Mouse (Mus musculus) midbrain, embryonic 11.5 days (tissue): ENCODE results near the gene Lmcd1. TPM values are rescaled to one million over a fixed set of nuclear protein-coding genes. Genes with fewer than 3 reads are reported as not detected.

Experiments
- ATAC-seq: fragments of 200-750 bp; cut with Nextera tagmentation; 2 replicates; pipeline ENCODE4 v1.8.0; 2017; ENCODE audit warnings: moderate TSS enrichment, moderate library complexity; ENCODE audit not compliant: low FRiP score
- DNase-seq: peaks from one replicate; pipeline ENCODE4 v3.0.0; 2015; ENCODE audit warnings: low spot score; ENCODE audit errors: missing footprints
- H3K27ac ChIP-seq: fragments of 300-500 bp; sonication (generic); 2 replicates; pipeline ENCODE4 v1.5.1; 2014; ENCODE audit warnings: low read depth, low read length
- H3K27me3 ChIP-seq: fragments of 300-500 bp; sonication (generic); 2 replicates; pipeline ENCODE4 v1.6.1; 2014; ENCODE audit warnings: mild to moderate bottlenecking, low read length, moderate library complexity, mixed read lengths; ENCODE audit not compliant: control insufficient read depth, insufficient read depth
- H3K36me3 ChIP-seq: fragments of 300-500 bp; sonication (generic); 2 replicates; pipeline ENCODE4 v1.6.1; 2014; ENCODE audit warnings: mild to moderate bottlenecking, low read length, moderate library complexity, mixed read lengths; ENCODE audit not compliant: control insufficient read depth, insufficient read depth
- H3K4me1 ChIP-seq: fragments of 300-500 bp; sonication (generic); 2 replicates; pipeline ENCODE4 v1.6.1; 2014; ENCODE audit warnings: low read length; ENCODE audit not compliant: control insufficient read depth, insufficient read depth
- H3K4me2 ChIP-seq: fragments of 300-500 bp; sonication (generic); 2 replicates; pipeline ENCODE4 v1.6.1; 2014; ENCODE audit warnings: mild to moderate bottlenecking, moderate library complexity
- H3K4me3 ChIP-seq: fragments of 300-500 bp; sonication (generic); 2 replicates; pipeline ENCODE4 v1.5.1; 2014; ENCODE audit warnings: low read depth, low read length
- H3K9ac ChIP-seq: fragments of 300-500 bp; sonication (generic); 2 replicates; pipeline ENCODE4 v1.6.1; 2014; ENCODE audit warnings: low read length
- H3K9me3 ChIP-seq: fragments of 300-500 bp; sonication (generic); 2 replicates; pipeline ENCODE4 v1.6.1; 2016; ENCODE audit warnings: low read length; ENCODE audit not compliant: control insufficient read depth
- WGBS: fragments of 180-500 bp; shearing (Covaris S2); extraction: QIAGEN DNeasy Blood & Tissue Kit; methylation state at CpG from one replicate; pipeline ENCODE4 v1.1.7; 2014; 5-methylcytosine and 5-hydroxymethylcytosine counted together
- polyA plus RNA-seq: library from polyadenylated mRNA; unstranded; fragments of >200 nt; fragmentation: Nextera tagmentation; extraction: Ambion mirVana; gene quantifications from 2 replicates; pipeline ENCODE4 v1.2.1, GENCODE M21; 2014

The Lmcd1 gene
- polyA plus RNA-seq, 1 experiment from 2014 or later, result 3.0 TPM

GRCm38 (mm10) chr6:112300146-112300545 lies 26.6 kb downstream of the Lmcd1 start:
- no peak for DNase-seq
- Histone ChIP-seq H3K36me3 (no peaks in the 10 kb centered on the region), H3K4me2 (no peak overlapping the region), H3K27me3 (no peaks in the 10 kb centered on the region), H3K9me3 (no peaks in the 10 kb centered on the region), H3K9ac (no peak overlapping the region), H3K4me3 (no peak overlapping the region), H3K4me1 (no peaks in the 10 kb centered on the region), H3K27ac (no peak overlapping the region)
- ATAC-seq, result no peak
- WGBS, result 82% methylated on average over 7 of the region's 7 CpGs

DNA sequence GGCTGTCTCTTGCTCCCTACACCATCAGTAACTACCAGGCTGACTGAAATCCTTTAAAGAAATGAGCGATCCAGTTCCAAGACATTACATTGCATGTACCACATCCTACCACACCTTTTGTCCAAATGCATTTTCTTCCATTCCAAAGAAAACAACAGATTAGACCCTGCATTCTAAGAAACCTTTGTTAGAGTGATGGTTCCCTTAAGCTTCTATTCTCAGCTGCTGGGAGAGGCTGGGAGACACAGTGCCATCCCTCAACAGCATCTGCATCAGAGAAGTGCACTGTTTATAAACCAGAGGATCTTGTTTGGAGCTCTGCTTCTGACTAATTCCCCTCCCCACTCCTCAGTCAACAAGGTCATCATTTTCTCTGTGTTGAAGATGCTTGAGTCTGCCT lies 27.1 kb downstream of the Lmcd1 start:
- no peaks in the 10 kb centered on the region for H3K36me3 ChIP-seq
- 80% methylated on average over 1 of the region's 1 CpGs for WGBS
- no peak overlapping the region for H3K4me3 ChIP-seq
- H3K4me1 ChIP-seq, result no peaks in the 10 kb centered on the region
- H3K9me3 ChIP-seq, result no peaks in the 10 kb centered on the region
- H3K9ac ChIP-seq, result no peak overlapping the region
- ATAC-seq (no peak), DNase-seq (no peak)
- no peak overlapping the region for H3K4me2 ChIP-seq
- H3K27ac ChIP-seq, result no peak overlapping the region
- no peaks in the 10 kb centered on the region for H3K27me3 ChIP-seq

- no peak overlapping the region for H3K4me3 ChIP-seq
- H3K9me3 ChIP-seq, result no peaks in the 10 kb centered on the region
- no peak overlapping the region for H3K27ac ChIP-seq
- H3K9ac ChIP-seq, result no peak overlapping the region
- 80% methylated on average over 7 of the region's 7 CpGs for WGBS
- no peak for ATAC-seq
- no peaks in the 10 kb centered on the region for H3K4me1 ChIP-seq
- no peaks in the 10 kb centered on the region for H3K27me3 ChIP-seq
- H3K4me2 ChIP-seq, result no peak overlapping the region
- no peaks in the 10 kb centered on the region for H3K36me3 ChIP-seq
- DNase-seq, result no peak
Measured at GRCm38 (mm10) chr6:112302248-112302647, 28.7 kb downstream of the Lmcd1 start.

GRCm38 (mm10) chr6:112302814-112303383 lies 29.3 kb downstream of the Lmcd1 start:
- no peaks in the 10 kb centered on the region for H3K4me1 ChIP-seq
- H3K9ac ChIP-seq, result no peak overlapping the region
- DNase-seq, result no peak
- H3K36me3 ChIP-seq, result no peaks in the 10 kb centered on the region
- H3K27ac ChIP-seq, result no peak overlapping the region
- ATAC-seq, result no peak
- H3K4me3 ChIP-seq, result no peak overlapping the region
- WGBS, result 81% methylated on average over 9 of the region's 9 CpGs
- no peak overlapping the region for H3K4me2 ChIP-seq
- H3K27me3 ChIP-seq, result no peaks in the 10 kb centered on the region
- no peaks in the 10 kb centered on the region for H3K9me3 ChIP-seq

GRCm38 (mm10) chr6:112304751-112305150 lies 31.2 kb downstream of the Lmcd1 start:
- Histone ChIP-seq H3K9me3 (no peaks in the 10 kb centered on the region), H3K27ac (no peak overlapping the region), H3K4me3 (no peak overlapping the region), H3K4me2 (no peak overlapping the region), H3K4me1 (no peaks in the 10 kb centered on the region), H3K9ac (no peak overlapping the region), H3K27me3 (no peaks in the 10 kb centered on the region), H3K36me3 (no peaks in the 10 kb centered on the region)
- ATAC-seq (no peak), DNase-seq (no peak)
- 86% methylated on average over 8 of the region's 8 CpGs for WGBS

DNA sequence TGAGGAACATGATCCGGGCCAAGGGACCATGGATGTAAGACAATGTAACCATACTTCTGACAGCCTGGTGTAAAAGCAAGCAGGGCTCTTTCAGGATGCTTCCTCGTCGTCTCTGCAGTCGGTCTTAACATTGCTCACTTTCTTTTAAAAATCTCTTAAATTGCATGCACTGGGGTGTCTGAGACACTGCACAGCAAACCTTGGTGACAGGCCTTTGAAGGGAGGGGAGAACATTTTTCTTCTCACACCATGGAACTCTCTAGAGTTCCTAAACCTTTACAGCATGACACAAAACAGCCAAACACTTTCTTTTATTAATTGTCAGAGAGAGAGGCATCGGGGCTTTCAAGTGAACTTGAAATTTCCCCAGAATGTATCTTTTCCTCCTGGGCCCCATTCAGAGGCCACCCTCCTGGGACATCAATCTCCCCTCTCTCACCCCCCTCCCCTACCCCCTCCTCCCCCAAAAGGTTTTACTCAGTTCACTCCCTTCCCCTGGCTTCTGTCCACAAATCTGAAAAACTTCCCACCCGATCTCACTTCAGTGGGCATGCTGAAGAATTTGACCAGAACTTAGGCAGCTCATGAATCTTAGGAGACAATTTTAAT lies 35.9 kb downstream of the Lmcd1 start:
- Histone ChIP-seq H3K36me3 (no peaks in the 10 kb centered on the region), H3K4me2 (no peak overlapping the region), H3K27me3 (no peaks in the 10 kb centered on the region), H3K9me3 (no peaks in the 10 kb centered on the region), H3K4me3 (no peak overlapping the region), H3K27ac (no peak overlapping the region), H3K4me1 (no peaks in the 10 kb centered on the region), H3K9ac (no peak overlapping the region)
- 80% methylated on average over 6 of the region's 6 CpGs for WGBS
- ATAC-seq, result no peak
- no peak for DNase-seq

- H3K4me3 ChIP-seq, result no peak overlapping the region
- no peaks in the 10 kb centered on the region for H3K27me3 ChIP-seq
- no peak overlapping the region for H3K9ac ChIP-seq
- H3K4me1 ChIP-seq, result no peaks in the 10 kb centered on the region
- H3K27ac ChIP-seq, result no peak overlapping the region
- 43% methylated on average over 4 of the region's 4 CpGs for WGBS
- H3K36me3 ChIP-seq, result no peaks in the 10 kb centered on the region
- H3K9me3 ChIP-seq, result no peaks in the 10 kb centered on the region
- ATAC-seq, result no peak
- H3K4me2 ChIP-seq, result no peak overlapping the region
- no peak for DNase-seq
Measured at GRCm38 (mm10) chr6:112311385-112311784, 37.8 kb downstream of the Lmcd1 start.

GRCm38 (mm10) chr6:112319449-112319848 lies 45.9 kb downstream of the Lmcd1 start:
- no peak overlapping the region for H3K27ac ChIP-seq
- ATAC-seq (no peak), DNase-seq (no peak)
- H3K4me3 ChIP-seq, result no peak overlapping the region
- no peak overlapping the region for H3K9ac ChIP-seq
- H3K36me3 ChIP-seq, result no peaks in the 10 kb centered on the region
- 91% methylated on average over 4 of the region's 4 CpGs for WGBS
- no peak overlapping the region for H3K4me2 ChIP-seq
- H3K9me3 ChIP-seq, result no peaks in the 10 kb centered on the region
- no peaks in the 10 kb centered on the region for H3K4me1 ChIP-seq
- no peaks in the 10 kb centered on the region for H3K27me3 ChIP-seq

- Histone ChIP-seq H3K9me3 (no peaks in the 10 kb centered on the region), H3K4me3 (no peak overlapping the region), H3K9ac (no peak overlapping the region), H3K27ac (no peak overlapping the region), H3K4me2 (no peak overlapping the region), H3K27me3 (no peaks in the 10 kb centered on the region), H3K36me3 (no peaks in the 10 kb centered on the region), H3K4me1 (no peaks in the 10 kb centered on the region)
- no peak for DNase-seq
- 38% methylated on average over 5 of the region's 5 CpGs for WGBS
- no peak for ATAC-seq
Measured at GRCm38 (mm10) chr6:112320679-112321078, 47.1 kb downstream of the Lmcd1 start.
